Mouse (Mus musculus): ENCODE data around the gene Rnase13. TPM values are rescaled to one million over a fixed set of nuclear protein-coding genes. Genes with fewer than 3 reads are reported as not detected.

Gene Rnase13
- polyA plus RNA-seq, 1 experiment from 2014 or later = not detected

- Histone ChIP-seq H3K9ac (no peak within 1 kb of the TSS), H3K27me3 (replicated peaks) (no peaks in the 10 kb centered on the region), H3K4me2 (replicated peaks) (no peak within 1 kb of the TSS), H3K36me3 (peaks cover 57% of the 10 kb centered on the region), H3K4me3 (no peak within 1 kb of the TSS), H3K4me1 (no peaks in the 10 kb centered on the region), H3K9me3 (no peaks in the 10 kb centered on the region), H3K27ac (no peak within 1 kb of the TSS)
- WGBS = 94% methylated on average over 9 of the region's 9 CpGs
- ATAC-seq (ENCODE audit: low FRiP score, low read depth) = no peak
Measured at GRCm38 (mm10) chr14:51892191-51892939, 30.2 kb downstream of the Rnase13 start, which contains the start of gene Slc39a2. Slc39a2 (plus strand) TSS chr14:51892889.

DNA sequence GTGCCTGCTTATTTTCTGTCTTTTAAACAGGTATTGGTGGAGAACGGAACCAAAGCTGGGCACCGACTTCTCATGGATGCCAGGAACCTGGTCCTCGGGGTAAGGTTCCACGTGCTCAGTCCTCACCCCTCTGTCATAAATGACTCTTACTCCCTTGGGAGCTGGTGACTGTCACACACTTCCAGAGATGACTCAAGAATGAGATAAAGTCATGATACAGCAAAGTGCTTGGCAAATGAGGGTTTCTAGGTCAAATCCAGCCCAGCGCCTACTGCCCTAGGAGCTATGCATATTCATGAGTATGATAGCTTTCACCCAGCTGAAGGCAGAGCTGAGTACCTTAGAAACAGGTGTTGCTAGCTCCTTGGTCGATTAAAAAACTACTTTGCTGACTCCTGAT, 32.7 kb downstream of the Rnase13 start:
- Histone ChIP-seq H3K4me3 (no peak overlapping the region), H3K9ac (no peak overlapping the region), H3K4me2 (replicated peaks) (no peak overlapping the region), H3K9me3 (no peaks in the 10 kb centered on the region), H3K36me3 (peaks cover 62% of the 10 kb centered on the region), H3K27ac (no peak overlapping the region), H3K27me3 (replicated peaks) (no peaks in the 10 kb centered on the region), H3K4me1 (peaks cover 11% of the 10 kb centered on the region)
- ATAC-seq (ENCODE audit: low FRiP score, low read depth) = no peak
- WGBS = 88% methylated on average over 6 of the region's 6 CpGs

DNA sequence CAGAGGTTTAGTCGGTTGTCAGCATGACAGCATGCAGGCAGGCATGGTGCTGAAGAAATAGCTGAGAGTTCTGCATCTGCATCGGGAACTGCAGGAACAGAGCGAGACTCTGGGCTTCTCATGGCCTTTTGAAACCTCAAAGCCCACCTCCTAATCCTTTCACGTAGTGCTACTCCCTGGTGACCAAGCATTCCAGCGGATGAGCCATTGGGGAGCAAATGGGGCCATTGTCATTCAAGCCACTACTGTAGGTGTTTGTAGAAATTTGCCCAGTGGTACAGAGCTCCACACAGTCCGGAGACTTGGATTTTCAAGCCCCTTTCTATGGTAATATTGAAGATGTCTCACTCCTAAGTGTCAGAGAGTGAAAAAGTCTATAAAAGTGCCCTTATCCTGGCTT, 36.5 kb downstream of the Rnase13 start:
- peaks cover 11% of the 10 kb centered on the region for H3K4me1 ChIP-seq
- WGBS = 56% methylated on average over 6 of the region's 6 CpGs
- peak overlapping the region; percentile 72 for H3K4me2 ChIP-seq (replicated peaks)
- no peaks in the 10 kb centered on the region for H3K27me3 ChIP-seq (replicated peaks)
- H3K27ac ChIP-seq = no peak overlapping the region
- no peak for ATAC-seq (ENCODE audit: low FRiP score, low read depth)
- H3K36me3 ChIP-seq = peaks cover 45% of the 10 kb centered on the region
- no peak overlapping the region for H3K4me3 ChIP-seq
- H3K9ac ChIP-seq = no peak overlapping the region
- H3K9me3 ChIP-seq = no peaks in the 10 kb centered on the region

DNA sequence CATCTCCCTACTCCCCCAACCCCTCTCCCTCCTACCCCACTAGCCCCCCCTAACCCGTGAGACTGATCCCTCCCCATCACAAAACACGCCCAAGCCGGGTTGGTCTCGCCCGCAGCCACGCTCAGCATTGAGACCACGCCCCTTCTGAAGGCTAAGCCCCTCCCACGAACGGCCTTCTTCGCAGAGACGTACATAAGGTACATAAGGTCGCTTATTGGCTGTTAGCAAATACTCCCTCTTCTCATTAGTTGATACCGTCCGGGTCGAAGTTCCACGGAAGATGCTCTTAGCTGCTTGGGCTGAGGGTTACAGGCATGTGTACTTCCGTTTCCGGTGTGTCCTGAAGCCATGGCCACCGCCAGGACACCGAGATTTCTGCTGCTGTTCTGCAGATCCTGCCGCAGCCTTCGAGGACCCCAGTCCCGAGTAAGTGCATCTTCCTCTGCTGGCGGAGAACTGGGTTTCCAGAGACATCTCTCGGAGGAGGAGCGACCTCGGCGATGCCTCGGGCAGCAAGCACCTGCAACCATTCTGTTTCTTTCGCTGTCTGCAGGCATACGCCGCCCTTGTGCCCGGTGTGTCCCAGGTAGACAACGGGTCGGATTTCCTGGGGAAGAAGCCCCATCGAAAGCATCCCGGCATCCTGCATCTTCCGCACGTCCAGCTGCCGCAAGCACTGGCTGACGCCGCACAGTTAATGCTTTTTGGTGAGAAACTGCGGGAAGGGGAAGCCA, 37.8 kb downstream of the Rnase13 start, which contains the start of gene Mettl17:
Gene Mettl17, plus strand, starts transcription at position 245 of the 734 bp plus-strand sequence.
- ATAC-seq (ENCODE audit: low FRiP score, low read depth) = peak; percentile 99

GRCm38 (mm10) chr14:51884031-51884544, 38.5 kb downstream of the Rnase13 start:
- Histone ChIP-seq H3K27me3 (replicated peaks) (no peaks in the 10 kb centered on the region), H3K4me1 (peaks cover 11% of the 10 kb centered on the region), H3K27ac (peak overlapping the region; percentile 33; the same call in 1 of the 2 replicates), H3K36me3 (peaks cover 26% of the 10 kb centered on the region), H3K9me3 (no peaks in the 10 kb centered on the region), H3K4me3 (peak overlapping the region; percentile 61), H3K4me2 (replicated peaks) (peak overlapping the region; percentile 72), H3K9ac (0 out of 2 replicates have a peak overlapping the region, but pooled peaks have one; percentile 23)
- peak; percentile 61 for ATAC-seq (ENCODE audit: low FRiP score, low read depth)
- 1% methylated on average over 13 of the region's 14 CpGs for WGBS

More for the DNA sequence above, 37.8 kb downstream of the Rnase13 start, which contains the start of gene Mettl17:
- H3K4me1 ChIP-seq = peaks cover 11% of the 10 kb centered on the region
- under 1% methylated on average over 43 of the region's 43 CpGs for WGBS
- H3K4me3 ChIP-seq = peak within 1 kb of the TSS; percentile 61
- H3K9me3 ChIP-seq = no peaks in the 10 kb centered on the region
- H3K4me2 ChIP-seq (replicated peaks) = peak within 1 kb of the TSS; percentile 72
- peak within 1 kb of the TSS; percentile 71 for H3K9ac ChIP-seq
- peak within 1 kb of the TSS; percentile 33; the same call in 1 of the 2 replicates for H3K27ac ChIP-seq
- H3K36me3 ChIP-seq = peaks cover 32% of the 10 kb centered on the region
- no peaks in the 10 kb centered on the region for H3K27me3 ChIP-seq (replicated peaks)

DNA sequence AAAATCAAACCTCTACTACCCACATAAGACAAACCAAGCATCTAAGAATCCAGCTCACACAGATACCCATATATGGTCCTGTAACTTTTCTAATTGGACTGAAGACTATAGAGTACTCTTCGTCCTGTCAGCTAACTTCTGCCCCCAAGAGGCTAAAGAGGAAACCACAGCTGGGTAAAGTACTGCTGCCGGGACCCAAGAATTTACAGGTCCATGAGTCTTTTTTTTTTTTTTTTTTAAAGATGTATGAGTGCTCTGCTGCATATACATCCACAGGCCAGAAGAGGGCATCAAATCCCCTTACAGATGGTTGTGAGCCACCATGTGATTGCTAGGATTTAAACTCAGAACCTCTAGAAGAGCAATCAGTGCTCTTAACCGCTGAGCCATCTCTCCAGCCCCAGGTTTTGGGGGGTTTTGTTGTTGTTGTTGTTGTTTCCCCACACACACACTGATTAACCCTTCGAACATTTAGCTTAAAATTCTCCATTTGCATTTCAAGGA, 39.0 kb downstream of the Rnase13 start:
- Histone ChIP-seq H3K9me3 (no peaks in the 10 kb centered on the region), H3K27ac (no peak overlapping the region), H3K27me3 (replicated peaks) (no peaks in the 10 kb centered on the region), H3K4me2 (replicated peaks) (peak overlapping the region; percentile 72), H3K4me3 (peak overlapping the region; percentile 61), H3K4me1 (peaks cover 11% of the 10 kb centered on the region), H3K9ac (no peak overlapping the region), H3K36me3 (peaks cover 21% of the 10 kb centered on the region)
- WGBS = 1% methylated on average over 4 of the region's 4 CpGs
- ATAC-seq (ENCODE audit: low FRiP score, low read depth) = peak; percentile 35

- ATAC-seq (ENCODE audit: low FRiP score, low read depth) = no peak
- 90% methylated on average over 3 of the region's 3 CpGs for WGBS
Measured at GRCm38 (mm10) chr14:51877517-51877916, 45.1 kb downstream of the Rnase13 start.

GRCm38 (mm10) chr14:51871741-51872140, 50.8 kb downstream of the Rnase13 start:
- no peak for ATAC-seq (ENCODE audit: low FRiP score, low read depth)
- Histone ChIP-seq H3K4me2 (replicated peaks) (no peak overlapping the region), H3K27me3 (replicated peaks) (no peaks in the 10 kb centered on the region), H3K9ac (no peak overlapping the region), H3K9me3 (no peaks in the 10 kb centered on the region), H3K36me3 (no peaks in the 10 kb centered on the region), H3K4me3 (no peak overlapping the region), H3K27ac (no peak overlapping the region), H3K4me1 (no peaks in the 10 kb centered on the region)
- 87% methylated on average over 9 of the region's 9 CpGs for WGBS

More at GRCm38 (mm10) chr14:51877517-51877916, 45.1 kb downstream of the Rnase13 start:
- H3K9ac ChIP-seq = no peak overlapping the region
- H3K27ac ChIP-seq = no peak overlapping the region
- H3K36me3 ChIP-seq = no peaks in the 10 kb centered on the region
- H3K4me3 ChIP-seq = no peak overlapping the region
- no peaks in the 10 kb centered on the region for H3K27me3 ChIP-seq (replicated peaks)
- H3K9me3 ChIP-seq = no peaks in the 10 kb centered on the region
- H3K4me2 ChIP-seq (replicated peaks) = no peak overlapping the region
- H3K4me1 ChIP-seq = no peaks in the 10 kb centered on the region

Other genes starting within 250 kb of the Rnase13 start
- gene Gm17079, start 227.3 kb downstream of the Rnase13 start, polyA plus RNA-seq (2016; fragmentation: Nextera tagmentation; extraction: Ambion mirVana) = not detected in 2 replicates
- gene Gm5800, start 205.6 kb downstream of the Rnase13 start, polyA plus RNA-seq (2016; fragmentation: Nextera tagmentation; extraction: Ambion mirVana) = not detected in 2 replicates
- not detected in 2 replicates for gene Ang4, start 149.2 kb downstream of the Rnase13 start, polyA plus RNA-seq (2016; fragmentation: Nextera tagmentation; extraction: Ambion mirVana)
- not detected in 2 replicates for gene AY358078, start 122.7 kb downstream of the Rnase13 start, polyA plus RNA-seq (2016; fragmentation: Nextera tagmentation; extraction: Ambion mirVana)
- not detected in 2 replicates for gene Ear6, start 69.1 kb downstream of the Rnase13 start, polyA plus RNA-seq (2016; fragmentation: Nextera tagmentation; extraction: Ambion mirVana)
- gene Mettl17, start 37.9 kb downstream of the Rnase13 start, polyA plus RNA-seq (2016; fragmentation: Nextera tagmentation; extraction: Ambion mirVana) = 58.6 and 64.4 TPM in 2 replicates
- 1.2 and 1.4 TPM in 2 replicates for gene Slc39a2, start 29.9 kb downstream of the Rnase13 start, polyA plus RNA-seq (2016; fragmentation: Nextera tagmentation; extraction: Ambion mirVana)
- 31.2 and 37.5 TPM in 2 replicates for gene Ndrg2, start 8.6 kb downstream of the Rnase13 start, polyA plus RNA-seq (2016; fragmentation: Nextera tagmentation; extraction: Ambion mirVana)
- not detected in 2 replicates for gene Tppp2, start 4.3 kb downstream of the Rnase13 start, polyA plus RNA-seq (2016; fragmentation: Nextera tagmentation; extraction: Ambion mirVana)
- 105 and 110 TPM in 2 replicates for gene Arhgef40, start 61.9 kb upstream of the Rnase13 start, polyA plus RNA-seq (2016; fragmentation: Nextera tagmentation; extraction: Ambion mirVana)
- gene Tmem253, start 92.9 kb upstream of the Rnase13 start, polyA plus RNA-seq (2016; fragmentation: Nextera tagmentation; extraction: Ambion mirVana) = 1.0 and 1.3 TPM in 2 replicates
- 78.3 and 84.9 TPM in 2 replicates for gene Zfp219, start 98.0 kb upstream of the Rnase13 start, polyA plus RNA-seq (2016; fragmentation: Nextera tagmentation; extraction: Ambion mirVana)
- not detected in 2 replicates for gene Olfr221, start 119.7 kb upstream of the Rnase13 start, polyA plus RNA-seq (2016; fragmentation: Nextera tagmentation; extraction: Ambion mirVana)
- gene Hnrnpc, start 181.3 kb upstream of the Rnase13 start, polyA plus RNA-seq (2016; fragmentation: Nextera tagmentation; extraction: Ambion mirVana) = 764 and 797 TPM in 2 replicates
- gene Rpgrip1, start 187.9 kb upstream of the Rnase13 start, polyA plus RNA-seq (2016; fragmentation: Nextera tagmentation; extraction: Ambion mirVana) = 52.1 and 62.8 TPM in 2 replicates